Mouse (Mus musculus): Measurements from ENCODE around the gene Shox2. TPM values are rescaled to one million over a fixed set of nuclear protein-coding genes. Genes with fewer than 3 reads are reported as not detected.

Shox2 gene
- polyA plus RNA-seq, 1 experiment: 57.3 TPM

DNA sequence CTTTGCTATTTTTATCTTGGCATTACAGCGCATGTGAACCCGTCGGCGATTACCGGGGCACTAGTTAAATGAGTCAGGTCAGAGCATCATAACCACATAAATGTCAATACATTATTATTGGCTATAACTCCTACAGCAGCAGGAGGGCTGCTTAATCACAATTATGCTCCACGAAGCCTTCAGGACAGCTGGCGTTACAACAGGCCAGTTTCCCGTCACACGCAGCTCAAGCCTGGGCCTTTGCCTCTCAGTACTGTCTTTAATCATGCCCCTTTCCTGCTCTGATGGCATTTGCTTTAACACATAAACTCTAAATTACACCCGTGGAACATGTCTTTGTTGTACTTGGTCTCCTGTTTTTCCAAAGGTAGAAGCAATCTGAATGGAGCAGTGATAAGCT is 41.9 kb downstream of the Shox2 start:
- DNase-seq (ENCODE audit: low read depth): peak; percentile 11
- no peak for TF ChIP-seq POLR2A (IDR thresholded peaks at IDR 0.05; ENCODE audit: borderline replicate concordance, extremely low read depth, insufficient read depth, insufficient read length, poor library complexity, severe bottlenecking)
- TF ChIP-seq CTCF (IDR thresholded peaks at IDR 0.05; ENCODE audit: borderline replicate concordance, extremely low read depth, insufficient read depth, insufficient read length): no peak

DNA sequence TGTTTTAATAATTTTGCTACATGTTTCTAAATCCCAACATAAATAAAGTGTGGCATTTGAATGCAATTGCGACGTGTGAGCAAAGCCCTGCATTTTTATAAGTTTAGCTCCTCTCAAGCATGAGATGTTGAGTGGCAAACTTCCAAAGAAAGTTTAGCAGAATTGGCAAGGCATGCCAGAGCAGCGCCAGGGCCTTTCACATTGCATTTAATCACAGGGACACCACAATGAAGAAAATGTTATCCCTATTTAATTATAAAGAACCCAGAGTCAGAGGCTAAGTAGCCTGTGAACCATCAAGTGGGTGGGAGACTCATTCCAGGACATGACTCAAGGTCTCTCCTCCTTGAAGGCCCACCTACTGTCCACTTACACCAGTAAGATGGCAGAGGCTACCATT is 59.1 kb downstream of the Shox2 start:
- peak; percentile 81 for DNase-seq (ENCODE audit: low read depth)
- TF ChIP-seq CTCF (IDR thresholded peaks at IDR 0.05; ENCODE audit: borderline replicate concordance, extremely low read depth, insufficient read depth, insufficient read length) (no peak), POLR2A (IDR thresholded peaks at IDR 0.05; ENCODE audit: borderline replicate concordance, extremely low read depth, insufficient read depth, insufficient read length, poor library complexity, severe bottlenecking) (no peak)

Other genes with a start within 250 kb of the Shox2 start
- gene Rsrc1, start 381 bp downstream of the Shox2 start, polyA plus RNA-seq (2012; rRNA removed): 13.7 and 24.0 TPM in 2 replicates

All from brain, embryonic 14.5 days (tissue).